Mouse (Mus musculus): ENCODE results near the gene Celf2. TPM values are rescaled to one million over a fixed set of nuclear protein-coding genes. Genes with fewer than 3 reads are reported as not detected.

Gene Celf2
- polyA plus RNA-seq, 1 experiment from 2014 or later, result 182 TPM

GRCm38 (mm10) chr2:6493886-6494285 lies 1015.5 kb downstream of the Celf2 start:
- Histone ChIP-seq H3K4me3 (replicated peaks) (no peak overlapping the region), H3K4me1 (replicated peaks) (no peaks in the 10 kb centered on the region), H3K9me3 (no peaks in the 10 kb centered on the region), H3K27me3 (no peaks in the 10 kb centered on the region), H3K4me2 (replicated peaks) (no peak overlapping the region), H3K27ac (no peak overlapping the region), H3K9ac (replicated peaks) (no peak overlapping the region), H3K36me3 (no peaks in the 10 kb centered on the region)
- WGBS, result 79% methylated on average over 5 of the region's 5 CpGs
- ATAC-seq, result no peak

GRCm38 (mm10) chr2:6490870-6491269 lies 1018.5 kb downstream of the Celf2 start:
- no peak for ATAC-seq
- Histone ChIP-seq H3K9ac (replicated peaks) (no peak overlapping the region), H3K4me1 (replicated peaks) (no peaks in the 10 kb centered on the region), H3K9me3 (no peaks in the 10 kb centered on the region), H3K27me3 (no peaks in the 10 kb centered on the region), H3K4me3 (replicated peaks) (no peak overlapping the region), H3K36me3 (no peaks in the 10 kb centered on the region), H3K4me2 (replicated peaks) (no peak overlapping the region), H3K27ac (no peak overlapping the region)
- 79% methylated on average over 4 of the region's 4 CpGs for WGBS

DNA sequence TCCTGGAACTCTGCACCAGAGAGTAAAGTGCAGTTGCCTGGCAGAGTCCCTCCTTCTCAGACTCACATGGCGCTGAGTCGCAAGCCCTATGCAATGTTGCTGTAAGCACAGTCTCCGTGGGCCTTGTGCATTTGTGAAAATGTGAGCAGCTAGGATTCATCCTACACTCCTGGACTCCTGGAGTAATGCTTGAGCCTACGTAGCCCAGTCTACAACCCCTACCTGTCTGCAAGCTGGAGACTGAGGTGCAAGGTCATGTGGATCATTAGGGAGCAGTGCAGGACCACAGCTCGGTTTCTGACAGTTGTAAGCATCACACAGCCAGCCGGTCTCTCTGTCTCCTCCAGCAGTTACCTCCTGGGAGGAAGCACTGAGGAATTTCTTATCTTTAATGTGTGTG lies 1019.3 kb downstream of the Celf2 start:
- no peaks in the 10 kb centered on the region for H3K27me3 ChIP-seq
- no peak overlapping the region for H3K27ac ChIP-seq
- H3K4me1 ChIP-seq (replicated peaks), result no peaks in the 10 kb centered on the region
- H3K9me3 ChIP-seq, result no peaks in the 10 kb centered on the region
- no peak overlapping the region for H3K4me2 ChIP-seq (replicated peaks)
- no peaks in the 10 kb centered on the region for H3K36me3 ChIP-seq
- no peak overlapping the region for H3K4me3 ChIP-seq (replicated peaks)
- no peak for ATAC-seq
- no peak overlapping the region for H3K9ac ChIP-seq (replicated peaks)
- WGBS, result 90% methylated on average over 6 of the region's 6 CpGs
